Mouse (Mus musculus): ENCODE results near the gene Adam15. TPM values are rescaled to one million over a fixed set of nuclear protein-coding genes. Genes with fewer than 3 reads are reported as not detected.
A peak's percentile ranks its signal among the peaks of the same experiment; 100 is the strongest.

Gene Adam15
- polyA plus RNA-seq, 1 experiment from 2014 or later = 23.2 TPM

DNA sequence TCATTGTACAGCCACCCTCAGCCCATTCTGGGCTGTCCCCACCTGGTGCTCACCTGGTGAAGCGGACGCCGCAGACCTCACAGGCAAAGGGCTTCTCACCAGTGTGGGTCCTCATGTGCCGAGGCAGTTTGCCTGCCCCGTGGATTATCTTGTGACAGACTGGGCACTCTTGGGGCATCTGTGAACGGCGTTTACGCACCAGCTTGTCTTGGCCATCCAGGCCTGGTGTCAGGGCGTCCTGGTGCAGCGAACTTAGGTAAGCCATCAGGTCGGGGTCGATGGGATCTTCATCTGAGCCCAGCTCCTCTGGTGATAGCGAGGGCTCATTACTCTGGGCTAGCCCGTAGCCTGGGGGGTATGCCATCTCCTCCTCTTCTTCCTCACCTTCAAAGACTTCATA lies 30.5 kb upstream of the Adam15 start:
- ATAC-seq (replicated peaks; ENCODE audit: low FRiP score) = no peak
- no peak overlapping the region for H3K4me3 ChIP-seq (ENCODE audit: low read depth, low read length)
- DNase-seq (ENCODE audit: low spot score) = no peak
- no peak overlapping the region for H3K9ac ChIP-seq (ENCODE audit: low read depth, low read length)
- WGBS = 92% methylated on average over 14 of the region's 14 CpGs
- no peaks in the 10 kb centered on the region for H3K9me3 ChIP-seq (ENCODE audit: control insufficient read depth, low read length)
- H3K27me3 ChIP-seq (replicated peaks; ENCODE audit: control insufficient read depth, insufficient read depth, low read length) = no peaks in the 10 kb centered on the region
- peaks cover 2% of the 10 kb centered on the region; the same call in 1 of the 2 replicates for H3K36me3 ChIP-seq (ENCODE audit: control insufficient read depth, insufficient read depth, low read length)
- no peak overlapping the region for H3K27ac ChIP-seq (ENCODE audit: low read depth, low read length)
- H3K4me2 ChIP-seq = no peak overlapping the region
- peaks cover 9% of the 10 kb centered on the region for H3K4me1 ChIP-seq (replicated peaks; ENCODE audit: control insufficient read depth, insufficient read depth, low read length)

DNA sequence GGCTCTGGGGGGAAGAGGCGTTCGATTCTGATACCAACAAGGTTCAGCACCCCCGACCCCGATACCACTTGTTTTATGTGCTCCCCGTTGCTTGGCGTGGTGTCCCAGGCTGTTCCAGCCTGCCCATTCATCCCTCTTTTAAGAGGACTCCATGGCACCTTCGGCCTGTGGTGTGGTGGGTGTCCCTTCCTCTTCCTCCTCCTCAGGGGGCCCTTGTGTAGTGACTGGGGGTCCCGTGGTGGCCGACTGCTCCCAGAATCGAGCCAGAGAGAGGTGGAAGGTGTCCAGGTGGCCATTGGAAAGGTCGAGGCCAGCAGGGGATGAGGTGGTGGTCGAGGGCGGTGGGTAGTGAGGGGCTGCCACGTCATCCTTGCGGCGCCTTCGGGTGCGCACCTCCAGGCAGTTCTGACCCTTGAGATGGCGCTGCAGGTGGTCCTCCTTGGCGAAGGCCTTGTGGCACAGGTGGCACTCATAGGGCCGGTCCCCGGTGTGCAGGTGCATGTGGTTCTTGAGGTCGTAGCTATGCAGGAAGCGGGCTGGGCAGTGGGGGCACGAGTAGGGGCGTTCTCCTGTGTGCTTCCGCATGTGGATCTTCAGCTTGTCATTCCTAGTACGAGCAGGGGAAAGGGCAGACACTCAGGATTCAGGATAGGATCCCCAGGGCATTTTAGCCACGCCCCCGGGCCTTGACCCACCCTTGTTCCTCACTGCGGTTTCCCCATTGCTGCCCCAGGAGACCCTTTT lies 29.8 kb upstream of the Adam15 start:
- Histone ChIP-seq H3K4me1 (replicated peaks; ENCODE audit: control insufficient read depth, insufficient read depth, low read length) (peaks cover 6% of the 10 kb centered on the region), H3K4me2 (no peak overlapping the region), H3K27ac (ENCODE audit: low read depth, low read length) (no peak overlapping the region), H3K9ac (ENCODE audit: low read depth, low read length) (no peak overlapping the region), H3K9me3 (ENCODE audit: control insufficient read depth, low read length) (no peaks in the 10 kb centered on the region), H3K36me3 (ENCODE audit: control insufficient read depth, insufficient read depth, low read length) (peaks cover 2% of the 10 kb centered on the region; the same call in 1 of the 2 replicates), H3K27me3 (replicated peaks; ENCODE audit: control insufficient read depth, insufficient read depth, low read length) (no peaks in the 10 kb centered on the region), H3K4me3 (ENCODE audit: low read depth, low read length) (no peak overlapping the region; the same call in 1 of the 2 replicates)
- 86% methylated on average over 31 of the region's 31 CpGs for WGBS
- ATAC-seq (replicated peaks; ENCODE audit: low FRiP score) (no peak), DNase-seq (ENCODE audit: low spot score) (no peak)

- peaks cover 9% of the 10 kb centered on the region for H3K4me1 ChIP-seq (replicated peaks; ENCODE audit: control insufficient read depth, insufficient read depth, low read length)
- WGBS = 3% methylated on average over 25 of the region's 29 CpGs
- ATAC-seq (replicated peaks; ENCODE audit: low FRiP score) = peak; percentile 77
- peaks cover 2% of the 10 kb centered on the region; the same call in 1 of the 2 replicates for H3K36me3 ChIP-seq (ENCODE audit: control insufficient read depth, insufficient read depth, low read length)
- peak; percentile 85 for DNase-seq (ENCODE audit: low spot score)
- H3K4me2 ChIP-seq = peak overlapping the region; percentile 81
- H3K4me3 ChIP-seq (ENCODE audit: low read depth, low read length) = peak overlapping the region; percentile 55
- H3K9me3 ChIP-seq (ENCODE audit: control insufficient read depth, low read length) = no peaks in the 10 kb centered on the region
- no peaks in the 10 kb centered on the region for H3K27me3 ChIP-seq (replicated peaks; ENCODE audit: control insufficient read depth, insufficient read depth, low read length)
- no peak overlapping the region for H3K27ac ChIP-seq (ENCODE audit: low read depth, low read length)
- H3K9ac ChIP-seq (ENCODE audit: low read depth, low read length) = peak overlapping the region; percentile 52
Observed at GRCm38 (mm10) chr3:89378394-89379067, 28.7 kb upstream of the Adam15 start.

GRCm38 (mm10) chr3:89377831-89378230 lies 28.0 kb upstream of the Adam15 start:
- H3K4me1 ChIP-seq (replicated peaks; ENCODE audit: control insufficient read depth, insufficient read depth, low read length) = peaks cover 14% of the 10 kb centered on the region
- no peak for ATAC-seq (replicated peaks; ENCODE audit: low FRiP score)
- 74% methylated on average over 4 of the region's 4 CpGs for WGBS
- peak overlapping the region; percentile 81 for H3K4me2 ChIP-seq
- H3K27me3 ChIP-seq (replicated peaks; ENCODE audit: control insufficient read depth, insufficient read depth, low read length) = no peaks in the 10 kb centered on the region
- H3K9me3 ChIP-seq (ENCODE audit: control insufficient read depth, low read length) = no peaks in the 10 kb centered on the region
- no peak overlapping the region for H3K4me3 ChIP-seq (ENCODE audit: low read depth, low read length)
- DNase-seq (ENCODE audit: low spot score) = no peak
- no peak overlapping the region for H3K27ac ChIP-seq (ENCODE audit: low read depth, low read length)
- H3K36me3 ChIP-seq (ENCODE audit: control insufficient read depth, insufficient read depth, low read length) = peaks cover 2% of the 10 kb centered on the region; the same call in 1 of the 2 replicates
- no peak overlapping the region for H3K9ac ChIP-seq (ENCODE audit: low read depth, low read length)

DNA sequence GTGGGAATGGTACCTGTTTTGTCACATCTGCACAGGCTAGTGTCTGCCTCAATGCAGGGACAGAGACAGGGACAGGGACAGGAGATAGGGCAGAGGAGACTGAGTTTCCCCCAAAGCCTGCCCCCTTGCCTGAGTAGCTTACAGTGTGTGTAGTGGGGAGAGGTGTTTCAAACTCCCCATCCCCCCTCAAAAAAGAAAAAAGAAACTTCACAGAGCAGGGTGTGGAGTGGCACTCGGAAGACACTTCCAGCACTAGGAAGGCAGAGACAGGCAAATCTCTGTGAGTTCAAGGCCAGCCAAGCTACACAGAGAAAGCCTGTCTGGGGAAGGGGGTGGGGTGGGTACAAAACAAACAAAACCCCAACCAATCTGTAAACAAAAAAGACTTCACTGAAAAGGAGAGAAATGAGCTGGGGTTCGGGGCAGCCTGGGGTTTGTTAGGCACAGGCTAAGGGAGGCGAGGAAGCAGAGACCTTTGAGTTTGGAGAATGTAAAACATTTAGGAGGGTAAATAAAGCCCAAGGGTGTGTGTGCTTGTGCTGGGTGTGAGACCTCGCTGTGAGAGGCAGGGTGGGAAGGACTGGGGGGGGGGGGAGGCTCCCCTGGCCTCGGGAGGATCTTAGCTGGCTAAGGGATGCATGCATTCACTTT lies 23.9 kb upstream of the Adam15 start:
- no peak overlapping the region for H3K9ac ChIP-seq (ENCODE audit: low read depth, low read length)
- H3K36me3 ChIP-seq (ENCODE audit: control insufficient read depth, insufficient read depth, low read length) = no peaks in the 10 kb centered on the region
- peaks cover 9% of the 10 kb centered on the region for H3K4me1 ChIP-seq (replicated peaks; ENCODE audit: control insufficient read depth, insufficient read depth, low read length)
- no peak for DNase-seq (ENCODE audit: low spot score)
- WGBS = 33% methylated on average over 5 of the region's 5 CpGs
- H3K27ac ChIP-seq (ENCODE audit: low read depth, low read length) = no peak overlapping the region
- no peaks in the 10 kb centered on the region for H3K9me3 ChIP-seq (ENCODE audit: control insufficient read depth, low read length)
- no peak for ATAC-seq (replicated peaks; ENCODE audit: low FRiP score)
- no peaks in the 10 kb centered on the region for H3K27me3 ChIP-seq (replicated peaks; ENCODE audit: control insufficient read depth, insufficient read depth, low read length)
- no peak overlapping the region for H3K4me2 ChIP-seq
- H3K4me3 ChIP-seq (ENCODE audit: low read depth, low read length) = no peak overlapping the region

DNA sequence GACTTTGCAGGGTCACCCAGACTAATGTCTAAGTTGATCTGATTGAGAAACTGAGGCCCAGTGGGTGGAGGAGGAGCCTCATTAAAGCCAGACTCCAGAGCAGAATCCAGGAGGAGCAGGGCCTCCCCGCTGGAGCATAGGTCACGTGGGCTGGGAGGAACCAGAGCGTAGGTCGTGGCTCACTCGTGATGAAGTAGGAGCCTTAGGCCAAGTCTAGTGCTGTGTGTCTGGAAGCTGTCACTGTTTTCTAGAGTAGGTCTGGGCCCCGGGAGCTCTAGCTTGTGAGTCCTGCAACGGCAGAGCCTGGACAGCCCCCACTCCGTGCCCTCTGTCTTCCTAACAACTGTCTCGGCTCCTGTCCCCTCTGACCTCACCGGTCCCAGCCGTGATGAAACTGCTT lies 17.5 kb upstream of the Adam15 start:
- Histone ChIP-seq H3K36me3 (ENCODE audit: control insufficient read depth, insufficient read depth, low read length) (no peaks in the 10 kb centered on the region), H3K27me3 (replicated peaks; ENCODE audit: control insufficient read depth, insufficient read depth, low read length) (peaks cover 5% of the 10 kb centered on the region), H3K4me2 (no peak overlapping the region), H3K4me3 (ENCODE audit: low read depth, low read length) (no peak overlapping the region), H3K27ac (ENCODE audit: low read depth, low read length) (no peak overlapping the region), H3K4me1 (replicated peaks; ENCODE audit: control insufficient read depth, insufficient read depth, low read length) (no peaks in the 10 kb centered on the region), H3K9ac (ENCODE audit: low read depth, low read length) (no peak overlapping the region), H3K9me3 (ENCODE audit: control insufficient read depth, low read length) (no peaks in the 10 kb centered on the region)
- 56% methylated on average over 11 of the region's 11 CpGs for WGBS
- DNase-seq (ENCODE audit: low spot score) (no peak), ATAC-seq (replicated peaks; ENCODE audit: low FRiP score) (no peak)

GRCm38 (mm10) chr3:89365486-89366414 lies 16.0 kb upstream of the Adam15 start:
- no peak for ATAC-seq (replicated peaks; ENCODE audit: low FRiP score)
- Histone ChIP-seq H3K27me3 (replicated peaks; ENCODE audit: control insufficient read depth, insufficient read depth, low read length) (peaks cover 5% of the 10 kb centered on the region), H3K4me3 (ENCODE audit: low read depth, low read length) (no peak overlapping the region), H3K9ac (ENCODE audit: low read depth, low read length) (no peak overlapping the region), H3K9me3 (ENCODE audit: control insufficient read depth, low read length) (no peaks in the 10 kb centered on the region), H3K4me1 (replicated peaks; ENCODE audit: control insufficient read depth, insufficient read depth, low read length) (no peaks in the 10 kb centered on the region), H3K4me2 (no peak overlapping the region), H3K36me3 (ENCODE audit: control insufficient read depth, insufficient read depth, low read length) (no peaks in the 10 kb centered on the region), H3K27ac (ENCODE audit: low read depth, low read length) (no peak overlapping the region)
- 67% methylated on average over 20 of the region's 20 CpGs for whole genome bisulfite sequencing
- no peak for DNase-seq (ENCODE audit: low spot score)

DNA sequence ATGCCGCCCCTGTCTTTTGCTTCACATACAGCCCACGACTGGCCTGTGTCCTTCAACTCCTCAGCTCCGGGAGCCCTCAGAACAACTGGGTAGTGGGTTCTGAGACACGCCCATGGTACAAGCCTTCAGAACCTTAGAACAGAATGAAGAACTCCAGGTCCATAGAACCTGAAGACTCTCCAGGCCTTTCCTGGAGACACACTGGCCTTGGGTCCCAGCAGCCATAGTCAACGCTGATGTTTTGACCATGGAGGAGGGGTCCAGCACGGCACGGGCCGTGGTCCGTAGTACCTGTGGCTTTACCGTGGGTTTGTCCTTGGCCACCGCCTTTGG lies 15.3 kb upstream of the Adam15 start, which contains the start of gene Dcst1:
TSS of gene Dcst1 (minus strand) at position 101 of the 333 bp plus-strand sequence.
- no peak for ATAC-seq (replicated peaks; ENCODE audit: low FRiP score)
- H3K27me3 ChIP-seq (replicated peaks; ENCODE audit: control insufficient read depth, insufficient read depth, low read length) = peaks cover 5% of the 10 kb centered on the region
- no peaks in the 10 kb centered on the region for H3K9me3 ChIP-seq (ENCODE audit: control insufficient read depth, low read length)
- no peak within 1 kb of the TSS for H3K4me2 ChIP-seq
- 85% methylated on average over 11 of the region's 11 CpGs for WGBS
- no peak within 1 kb of the TSS for H3K4me3 ChIP-seq (ENCODE audit: low read depth, low read length)
- H3K9ac ChIP-seq (ENCODE audit: low read depth, low read length) = no peak within 1 kb of the TSS
- H3K4me1 ChIP-seq (replicated peaks; ENCODE audit: control insufficient read depth, insufficient read depth, low read length) = no peaks in the 10 kb centered on the region
- DNase-seq (ENCODE audit: low spot score) = no peak
- no peaks in the 10 kb centered on the region for H3K36me3 ChIP-seq (ENCODE audit: control insufficient read depth, insufficient read depth, low read length)
- H3K27ac ChIP-seq (ENCODE audit: low read depth, low read length) = no peak within 1 kb of the TSS

All from liver, embryonic 11.5 days (tissue).